Mouse (Mus musculus): ENCODE data around the gene Lgr4. TPM values are rescaled to one million over a fixed set of nuclear protein-coding genes. Genes with fewer than 3 reads are reported as not detected.
A peak's percentile ranks its signal among the peaks of the same experiment; 100 is the strongest.

Gene Lgr4
- total and polyA plus RNA-seq, 3 experiments: 57.6 to 227 (median 123) TPM

GRCm38 (mm10) chr2:110017616-110018505 lies 100.4 kb downstream of the Lgr4 start, which contains the start of gene Ccdc34:
Ccdc34 (plus strand) TSS chr2:110017817.
- peak; percentile 95 for DNase-seq

DNA sequence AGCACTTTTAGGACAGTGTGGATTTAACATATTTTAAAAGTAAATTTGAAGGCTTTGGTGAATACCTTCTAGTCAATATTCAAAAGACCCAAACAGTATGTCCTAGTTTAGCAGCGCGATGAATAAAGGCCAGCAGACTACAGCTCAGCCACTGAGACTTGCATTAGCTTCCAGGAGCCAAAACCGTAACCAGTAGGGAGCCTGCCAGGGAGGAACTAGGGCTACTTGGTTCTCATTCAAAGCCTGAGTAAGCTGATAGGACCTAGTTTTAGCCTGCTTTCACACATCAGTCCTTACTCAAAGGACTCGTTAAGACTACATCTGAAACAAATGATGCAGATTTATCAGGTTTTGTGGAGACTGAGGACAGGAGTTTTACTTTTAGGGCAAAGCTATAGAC lies 102.2 kb downstream of the Lgr4 start:
- DNase-seq: no peak

DNA sequence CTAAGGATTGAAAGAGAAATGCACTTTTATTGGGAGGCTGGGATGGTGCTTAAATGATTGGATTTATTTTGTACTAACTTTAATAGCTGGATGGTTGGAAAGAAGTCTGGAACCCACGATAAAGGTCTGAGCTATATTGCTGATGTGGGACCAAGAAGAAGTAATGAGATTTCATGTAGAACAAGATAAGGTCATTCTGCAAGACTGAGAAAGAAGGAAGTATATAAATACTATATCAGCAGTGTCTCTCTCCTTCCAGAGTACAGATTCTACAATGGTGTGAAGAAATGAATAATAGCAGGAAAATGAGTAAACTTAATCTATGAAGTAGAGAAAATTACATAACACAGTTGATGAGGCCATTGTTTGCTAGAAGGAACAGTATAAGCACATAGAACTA lies 103.0 kb downstream of the Lgr4 start:
- no peak for DNase-seq

DNA sequence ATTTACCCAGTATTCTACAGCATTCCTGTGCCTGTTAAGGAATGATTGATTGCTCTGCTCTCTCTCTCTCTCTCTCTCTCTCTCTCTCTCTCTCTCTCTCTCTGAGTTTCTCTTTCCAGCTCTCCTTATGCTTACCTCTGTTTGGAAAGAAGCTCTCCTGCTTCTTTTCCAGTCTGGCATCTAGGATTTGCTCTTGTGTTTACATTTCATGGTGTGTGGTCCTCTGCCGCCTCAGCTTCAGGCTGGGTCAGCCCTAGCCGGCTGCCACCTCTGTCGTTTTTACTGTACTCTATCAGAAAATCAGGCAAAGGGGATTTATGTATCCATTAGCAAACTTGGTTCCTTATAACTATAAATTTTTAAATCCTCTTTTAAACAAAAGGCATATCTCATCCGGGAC lies 118.8 kb downstream of the Lgr4 start:
- DNase-seq: no peak

GRCm38 (mm10) chr2:110036665-110037064 lies 119.2 kb downstream of the Lgr4 start:
- DNase-seq: no peak

- no peak for DNase-seq
Observed at GRCm38 (mm10) chr2:110037221-110037620, 119.8 kb downstream of the Lgr4 start.

GRCm38 (mm10) chr2:110038341-110038740 lies 120.9 kb downstream of the Lgr4 start:
- DNase-seq: no peak

DNA sequence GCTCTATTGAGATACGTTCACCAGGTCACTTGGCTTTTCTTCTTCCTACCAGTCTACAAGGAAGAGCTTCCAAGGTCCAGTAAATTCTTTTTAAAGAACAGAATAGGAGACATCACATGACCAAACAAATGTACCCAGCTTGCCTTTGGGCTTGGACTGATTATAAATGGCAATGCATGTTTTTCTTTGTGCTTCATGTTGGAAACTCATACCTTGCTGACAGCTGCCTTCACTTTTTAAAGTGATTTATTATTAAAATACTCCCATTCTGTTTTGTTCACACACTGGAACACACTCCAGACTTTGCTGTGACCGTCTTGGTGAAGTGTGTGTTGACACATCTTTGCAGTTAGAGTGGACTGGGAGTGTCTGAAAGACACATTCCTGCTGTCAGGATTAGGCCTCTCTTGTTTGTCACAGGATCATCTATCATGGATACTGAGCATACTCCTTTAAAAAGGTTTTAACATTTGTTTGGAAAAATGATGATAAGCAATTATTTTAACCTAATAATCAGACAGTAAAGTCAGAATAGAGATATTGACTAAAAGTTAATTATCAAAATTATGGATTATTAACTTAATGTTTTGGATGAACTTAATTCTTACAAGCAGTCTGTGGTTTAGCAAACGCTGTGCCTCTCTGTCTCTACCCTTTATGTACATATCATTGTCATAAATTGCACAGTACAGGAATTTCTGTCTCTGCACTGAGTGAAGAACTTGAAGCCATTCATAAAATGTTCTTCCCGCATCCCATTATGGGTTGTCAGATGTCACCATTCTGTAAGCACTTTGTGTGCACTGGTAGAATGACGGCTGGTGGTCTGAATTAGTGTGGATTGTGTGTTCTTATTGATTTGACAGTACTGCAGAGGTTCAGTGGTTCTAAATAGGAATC lies 125.7 kb downstream of the Lgr4 start:
- no peak for DNase-seq

GRCm38 (mm10) chr2:110058424-110058823 lies 141.0 kb downstream of the Lgr4 start:
- DNase-seq: no peak

DNA sequence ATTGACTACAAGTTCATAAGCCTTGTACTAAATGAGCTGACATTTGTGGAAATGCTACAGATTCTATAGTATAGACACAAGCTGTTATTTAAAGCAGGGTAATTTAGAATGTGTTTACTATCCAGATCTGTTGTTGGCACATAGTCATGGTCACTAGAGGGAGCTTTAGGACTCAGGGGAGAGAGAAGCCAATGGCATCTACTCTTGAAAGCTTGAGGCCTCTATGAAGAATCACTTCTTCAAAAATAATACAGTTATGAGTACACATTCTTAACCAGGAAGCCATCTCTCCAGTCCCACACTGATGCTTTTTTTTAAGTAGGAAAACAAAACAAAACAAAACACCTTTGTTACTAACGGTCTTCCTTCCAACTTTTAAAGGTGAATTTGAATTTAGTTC lies 145.7 kb downstream of the Lgr4 start:
- peak; percentile 17 for DNase-seq

Other genes with a start within 250 kb of the Lgr4 start
- under 1 TPM in 1 of 2 experiments, not detected in 1; 0.14 TPM for gene Bdnf, start 242.9 kb upstream of the Lgr4 start, total RNA-seq (2021)
- 0.03 TPM in 1 of 2 replicates, not detected in the other for gene Bdnf, start 242.9 kb upstream of the Lgr4 start, polyA plus RNA-seq (2012; rRNA removed)
- gene Lin7c, start 26.8 kb upstream of the Lgr4 start, total RNA-seq (2021): 10 to 100 TPM; 79.3 to 89.4 TPM
- 2.6 and 4.2 TPM in 2 replicates for gene Lin7c, start 26.8 kb upstream of the Lgr4 start, polyA plus RNA-seq (2012; rRNA removed)
- gene Ccdc34, start 100.2 kb downstream of the Lgr4 start, total RNA-seq (2021): 1 to 10 TPM; 6.5 to 7.3 TPM
- gene Ccdc34, start 100.2 kb downstream of the Lgr4 start, polyA plus RNA-seq (2012; rRNA removed): 6.9 and 9.6 TPM in 2 replicates